ENCODE assay signal across 9 mouse cellular contexts in genomic region chr4:128730271-128730670, GRCm38 (mm10). TPM values are rescaled to one million over a fixed set of nuclear protein-coding genes. Genes with fewer than 3 reads are reported as not detected.
DNase-seq lines count a peak whose midpoint lies in the region; ATAC-seq and TF ChIP-seq lines count a peak whose summit lies in the region.
"Had no signal": no experiment of that assay in that cellular context is flagged by ENCODE, and none has a peak within 500 bp of the region (broad histone marks: within the 10 kb centered on the region; RNA-seq: fewer than 3 reads in every experiment).

No protein-coding gene starts in this region.

- peak overlapping the region; percentile 73 for H3K4me2 ChIP-seq in forebrain, embryonic 14.5 days (ENCODE audit: low read length)
- H3K4me2 ChIP-seq in liver, embryonic 13.5 days = peak overlapping the region; percentile 93

- H3K4me1 ChIP-seq in forebrain, embryonic 14.5 days (ENCODE audit: control insufficient read depth, insufficient read depth, low read length) = peaks cover 57% of the 10 kb centered on the region
- H3K4me1 ChIP-seq in liver, embryonic 13.5 days (replicated peaks) = peaks cover 75% of the 10 kb centered on the region

- no peak for TF ChIP-seq CTCF in gastrocnemius, adult 2 months (IDR thresholded peaks at IDR 0.05)

- intact Hi-C loops in gastrocnemius, adult 2 months (cut with DNase I) = no loop called here
- intact Hi-C loops in gastrocnemius, postnatal 14 days (cut with DNase I; ENCODE audit: low total_unique reads) = no loop called here

- H3K36me3 ChIP-seq in forebrain, embryonic 14.5 days (ENCODE audit: control insufficient read depth, insufficient read depth, low read length) = peaks cover 27% of the 10 kb centered on the region; the same call in 1 of the 2 replicates
- peaks cover 15% of the 10 kb centered on the region for H3K36me3 ChIP-seq in liver, embryonic 13.5 days

- WGBS in forebrain, embryonic 14.5 days = 38% methylated on average over 6 of the region's 6 CpGs
- 91% methylated on average over 6 of the region's 6 CpGs for WGBS in liver, embryonic 13.5 days (ENCODE audit: insufficient replicate concordance)

- peak overlapping the region; percentile 100 for H3K9ac ChIP-seq in forebrain, embryonic 14.5 days (ENCODE audit: low read length)
- no peak overlapping the region for H3K9ac ChIP-seq in liver, embryonic 13.5 days

- DNase-seq in gastrocnemius, adult 2 months = no peak
- DNase-seq in gastrocnemius, postnatal 14 days = no peak
- peak; percentile 45 for DNase-seq in 3134 (ENCODE audit: extremely low read depth, insufficient read length, low spot score)
- DNase-seq in forebrain, embryonic 14.5 days (ENCODE audit: low spot score) = no peak
- DNase-seq in liver, embryonic 13.5 days = no peak
- DNase-seq in ovary, postnatal 14 days (ENCODE audit: low spot score) = no peak
- DNase-seq in thymus, postnatal 25 days = no peak
- DNase-seq in urinary bladder, postnatal 36 days (ENCODE audit: low spot score in 2 of 2) = no peak
- DNase-seq: B cell, adult 2 months had no signal

- H3K27me3 ChIP-seq in forebrain, embryonic 14.5 days (replicated peaks; ENCODE audit: control insufficient read depth, insufficient read depth, low read length) = no peaks in the 10 kb centered on the region
- H3K27me3 ChIP-seq in liver, embryonic 13.5 days = no peaks in the 10 kb centered on the region

- H3K9me3 ChIP-seq in forebrain, embryonic 14.5 days (replicated peaks; ENCODE audit: control insufficient read depth, low read length) = no peaks in the 10 kb centered on the region
- H3K9me3 ChIP-seq in liver, embryonic 13.5 days (replicated peaks) = no peaks in the 10 kb centered on the region

- H3K4me3 ChIP-seq in gastrocnemius, adult 2 months = peak overlapping the region; percentile 95
- peak overlapping the region; percentile 99 for H3K4me3 ChIP-seq in forebrain, embryonic 14.5 days (ENCODE audit: low read depth, low read length)
- no peak overlapping the region for H3K4me3 ChIP-seq in liver, embryonic 13.5 days (replicated peaks)

- ATAC-seq in forebrain, embryonic 14.5 days = no peak
- no peak for ATAC-seq in liver, embryonic 13.5 days (ENCODE audit: low read depth)

- peak overlapping the region; percentile 92 for H3K27ac ChIP-seq in gastrocnemius, adult 2 months
- H3K27ac ChIP-seq in forebrain, embryonic 14.5 days (ENCODE audit: low read depth, low read length) = peak overlapping the region; percentile 45; the same call in 1 of the 2 replicates
- H3K27ac ChIP-seq in liver, embryonic 13.5 days = peak overlapping the region; percentile 21; the same call in 1 of the 2 replicates

RNA-seq across cellular contexts. Expression of gene A3galt2, which starts 24.9 kb away (rescaled TPM):
- total RNA-seq in gastrocnemius, adult 2 months (2021) = under 1 TPM; 0.10 to 0.14 TPM
- under 1 TPM; 0.06 to 0.18 TPM for total RNA-seq in gastrocnemius, postnatal 14 days (2021)
- polyA plus RNA-seq in forebrain, embryonic 14.5 days (2014; fragmentation: Nextera tagmentation; extraction: Ambion mirVana) = 0.27 and 0.38 TPM in 2 replicates
- not detected in 2 replicates for polyA plus RNA-seq in liver, embryonic 13.5 days (2015; fragmentation: Nextera tagmentation; extraction: Ambion mirVana)

Comparison
In these comparisons a context has a peak if more than half of its experiments do, and no peak if none do; other contexts are left out.
1. H3K27ac ChIP-seq: peak in every context shown above with its lines; median percentile 92 in gastrocnemius, adult 2 months; 45 in forebrain, embryonic 14.5 days; 21 in liver, embryonic 13.5 days.